Mouse (Mus musculus) CH12.LX (cell line): ENCODE measurements around the gene Vwce. TPM values are rescaled to one million over a fixed set of nuclear protein-coding genes. Genes with fewer than 3 reads are reported as not detected.

ENCODE experiments used
- DNase-seq: peaks from one replicate; pipeline ENCODE4 v3.0.0-alpha.2; 2013; ENCODE audit errors: extremely low read depth
- H3K27ac ChIP-seq: 2 replicates; pipeline ENCODE4 v1.5.1; 2012; ENCODE audit warnings: low read depth, mild to moderate bottlenecking, control low read depth, moderate library complexity; ENCODE audit not compliant: insufficient read depth
- H3K27me3 ChIP-seq: replicated peaks from 2 replicates; pipeline ENCODE3; 2012; ENCODE audit warnings: inconsistent platforms
- H3K36me3 ChIP-seq, 2 experiments: replicated peaks in 1 of 2; 2 replicates each; pipeline versions ENCODE3 to v1.6.1; 2012; ENCODE audit warnings: inconsistent platforms in 1 of 2, low read length in 1 of 2, mild to moderate bottlenecking in 1 of 2, mixed read lengths in 1 of 2, moderate library complexity in 1 of 2; ENCODE audit not compliant: control insufficient read depth in 1 of 2, insufficient read depth in 1 of 2
- H3K4me1 ChIP-seq, 2 experiments: 2 replicates each; pipeline ENCODE4 v1.6.1; 2012; ENCODE audit warnings: inconsistent platforms in 1 of 2, moderate library complexity in 1 of 2; ENCODE audit not compliant: insufficient read depth in 2 of 2, control insufficient read depth in 1 of 2
- H3K4me2 ChIP-seq: 2 replicates; pipeline ENCODE4 v1.6.1; 2012; ENCODE audit warnings: low read depth, mild to moderate bottlenecking, control low read depth; ENCODE audit not compliant: poor library complexity, insufficient read depth, severe bottlenecking
- H3K4me3 ChIP-seq, 3 experiments: fragments of 150-350 bp in 1 of 3; sonication (generic) in 1 of 3; replicated peaks in 1 of 3; 2 replicates each; pipeline versions ENCODE3 to v1.5.1; 2011 to 2012; ENCODE audit warnings: low read depth in 2 of 3, low read length in 2 of 3, mild to moderate bottlenecking in 2 of 3, moderate library complexity in 2 of 3, control low read depth in 1 of 3, improper control_type of control experiment in 1 of 3, inconsistent platforms in 1 of 3, mixed read lengths in 1 of 3; ENCODE audit not compliant: poor library complexity in 1 of 3
- H3K79me2 ChIP-seq: replicated peaks from 2 replicates; pipeline ENCODE4 v1.6.1; 2012; ENCODE audit warnings: mild to moderate bottlenecking, moderate library complexity; ENCODE audit not compliant: control insufficient read depth, poor library complexity, insufficient read depth, severe bottlenecking; ENCODE audit errors: extremely low read depth
- H3K9ac ChIP-seq: 2 replicates; pipeline ENCODE4 v1.6.1; 2012; ENCODE audit warnings: low read depth, mild to moderate bottlenecking, control low read depth, moderate library complexity; ENCODE audit not compliant: insufficient read depth
- H3K9me3 ChIP-seq: replicated peaks from 2 replicates; pipeline ENCODE3; 2012; ENCODE audit warnings: low read length, inconsistent platforms, mixed read lengths
- BHLHE40 ChIP-seq: IDR thresholded peaks from 2 replicates; pipeline ENCODE4 v1.6.1; 2011; ENCODE audit warnings: mild to moderate bottlenecking, low read depth, low read length, improper control_type of control experiment
- CHD1 ChIP-seq: IDR thresholded peaks from 2 replicates; pipeline ENCODE4 v1.6.1; 2012; ENCODE audit warnings: low read depth, low read length, improper control_type of control experiment, inconsistent platforms
- CHD2 ChIP-seq: IDR thresholded peaks from 2 replicates; pipeline ENCODE4 v1.6.1; 2011; ENCODE audit warnings: low read length, improper control_type of control experiment
- ELF1 ChIP-seq: IDR thresholded peaks from 2 replicates; pipeline ENCODE4 v1.6.1; 2014; ENCODE audit warnings: low read depth, mild to moderate bottlenecking, inconsistent platforms, low read length, improper control_type of control experiment
- EP300 ChIP-seq: IDR thresholded peaks from 2 replicates; pipeline ENCODE4 v1.6.1; 2011; ENCODE audit warnings: low read length, improper control_type of control experiment
- ETS1 ChIP-seq: conservative IDR thresholded peaks from 2 replicates; pipeline ENCODE4 v1.6.1; 2012; ENCODE audit warnings: low read depth, mild to moderate bottlenecking, inconsistent platforms, low read length, improper control_type of control experiment, moderate library complexity
- GABPA ChIP-seq: IDR thresholded peaks from 2 replicates; pipeline ENCODE4 v1.6.1; 2012; ENCODE audit warnings: low read depth, low read length, improper control_type of control experiment, inconsistent platforms; ENCODE audit not compliant: insufficient replicate concordance
- JUND ChIP-seq: conservative IDR thresholded peaks from 2 replicates; pipeline ENCODE4 v1.6.1; 2011; ENCODE audit warnings: low read depth, low read length, improper control_type of control experiment
- KAT2A ChIP-seq: IDR thresholded peaks from 2 replicates; pipeline ENCODE4 v1.6.1; 2012; ENCODE audit warnings: low read length, improper control_type of control experiment, inconsistent platforms; ENCODE audit not compliant: insufficient replicate concordance
- MAX ChIP-seq: IDR thresholded peaks from 2 replicates; pipeline ENCODE4 v1.6.1; 2011; ENCODE audit warnings: low read length, improper control_type of control experiment
- MAZ ChIP-seq: IDR thresholded peaks from 2 replicates; pipeline ENCODE4 v1.6.1; 2012; ENCODE audit warnings: low read depth, mild to moderate bottlenecking, inconsistent platforms, low read length, improper control_type of control experiment, moderate library complexity
- MXI1 ChIP-seq: IDR thresholded peaks from 2 replicates; pipeline ENCODE4 v1.6.1; 2011; ENCODE audit warnings: mild to moderate bottlenecking, low read depth, low read length, improper control_type of control experiment
- MYC ChIP-seq: IDR thresholded peaks from 2 replicates; pipeline ENCODE4 v1.6.1; 2011; ENCODE audit warnings: low read depth, mild to moderate bottlenecking, improper control_type of control experiment, low read length
- POLR2AphosphoS2 ChIP-seq: IDR thresholded peaks from 2 replicates; pipeline ENCODE4 v1.6.1; 2011; ENCODE audit warnings: low read depth, low read length, improper control_type of control experiment
- SIN3A ChIP-seq: IDR thresholded peaks from 2 replicates; pipeline ENCODE4 v1.6.1; 2012; ENCODE audit warnings: low read length, improper control_type of control experiment, inconsistent platforms
- USF1 ChIP-seq: IDR thresholded peaks from 2 replicates; pipeline ENCODE4 v1.6.1; 2014; ENCODE audit warnings: low read depth, mild to moderate bottlenecking, inconsistent platforms, low read length, improper control_type of control experiment
- ZMIZ1 ChIP-seq: IDR thresholded peaks from 2 replicates; pipeline ENCODE4 v1.6.1; 2012; ENCODE audit warnings: low read depth, mild to moderate bottlenecking, inconsistent platforms, low read length, improper control_type of control experiment
- ZNF384 ChIP-seq: IDR thresholded peaks from 2 replicates; pipeline ENCODE4 v1.6.1; 2012; ENCODE audit warnings: low read depth, low read length, improper control_type of control experiment, inconsistent platforms
- dilution Hi-C: fragments of 300-500 bp; cut with MboI; formaldehyde crosslinking; loops from 2 replicates; pipeline ENCODE4 v1.14.3; 2020; ENCODE audit warnings: low sequenced_read_pairs; ENCODE audit not compliant: extremely low pct_unique_long_range_greater_than_20kb, extremely low pct_ligation_motif_present
- in situ Hi-C: fragments of 300-500 bp; cut with MboI; formaldehyde crosslinking; loops from 3 replicates; pipeline ENCODE4 v1.14.3; 2019; ENCODE audit warnings: low sequenced_read_pairs, low pct_ligation_motif_present, low pct_unique_long_range_greater_than_20kb, mixed read lengths
- polyA plus RNA-seq: library from polyadenylated mRNA; unstranded; fragments of >175 nt; gene quantifications from 2 replicates; pipeline ENCODE4 v1.2.1, GENCODE M21; 2012; ENCODE audit warnings: low read depth; ENCODE audit not compliant: insufficient read length
- total RNA-seq, 2 experiments: library from RNA; depleted of rRNA; stranded (reverse); fragments of 300-350 nt in 1 of 2; fragments of >200 nt in 1 of 2; gene quantifications; 2 replicates each; pipeline ENCODE4 v1.2.3; 2012 to 2014

The Vwce gene
- total and polyA plus RNA-seq, 3 experiments = 0.04 to 1.3 (median 0.13) TPM

GRCm38 (mm10) chr19:10662665-10663064, 28.7 kb downstream of the Vwce start:
- Histone ChIP-seq H3K4me3 (no peak overlapping the region), H3K27me3 (no peaks in the 10 kb centered on the region), H3K4me2 (no peak overlapping the region), H3K9ac (no peak overlapping the region), H3K27ac (no peak overlapping the region), H3K9me3 (no peaks in the 10 kb centered on the region), H3K79me2 (no peaks in the 10 kb centered on the region), H3K36me3 (peaks cover 0 to 6% of the 10 kb centered on the region in 2 experiments), H3K4me1 (no peaks in the 10 kb centered on the region)
- no peak for TF ChIP-seq MXI1
- no peak for TF ChIP-seq GABPA
- no peak for TF ChIP-seq MAZ
- TF ChIP-seq KAT2A = no peak
- TF ChIP-seq EP300 = no peak
- no peak for TF ChIP-seq ZMIZ1
- TF ChIP-seq ELF1 = no peak
- no peak for TF ChIP-seq SIN3A
- TF ChIP-seq ZNF384 = no peak
- no peak for TF ChIP-seq POLR2AphosphoS2
- no peak for TF ChIP-seq JUND
- TF ChIP-seq BHLHE40 = no peak
- no peak for TF ChIP-seq ETS1
- no peak for TF ChIP-seq CHD1
- TF ChIP-seq MAX = no peak
- no peak for TF ChIP-seq USF1
- no peak for TF ChIP-seq MYC
- no peak for TF ChIP-seq CHD2
- dilution Hi-C loops = no loop called here
- in situ Hi-C loops = no loop called here
- DNase-seq = no peak

GRCm38 (mm10) chr19:10665093-10665492, 31.1 kb downstream of the Vwce start:
- TF ChIP-seq MAZ (no peak), CHD2 (0 out of 2 replicates have a peak, but pooled peaks have one; percentile 10), MYC (no peak)
- in situ Hi-C loops (no loop called here), dilution Hi-C loops (no loop called here)
- Histone ChIP-seq H3K36me3 (no peaks in the 10 kb centered on the region), H3K27me3 (no peaks in the 10 kb centered on the region), H3K4me1 (peaks cover 7 to 11% of the 10 kb centered on the region in 2 experiments), H3K9me3 (no peaks in the 10 kb centered on the region), H3K79me2 (no peaks in the 10 kb centered on the region), H3K27ac (no peak overlapping the region), H3K9ac (no peak overlapping the region), H3K4me2 (no peak overlapping the region), H3K4me3 (no peak overlapping the region)
- no peak for DNase-seq
